Mouse (Mus musculus): Measurements from ENCODE around the gene Fut1. TPM values are rescaled to one million over a fixed set of nuclear protein-coding genes. Genes with fewer than 3 reads are reported as not detected.

The Fut1 gene
- polyA plus RNA-seq, 2 experiments from 2014 or later: not detected

GRCm38 (mm10) chr7:45598960-45599879 lies 17.9 kb upstream of the Fut1 start:
- no peak for ATAC-seq

GRCm38 (mm10) chr7:45605704-45606289 lies 11.3 kb upstream of the Fut1 start:
- no peak for ATAC-seq

- ATAC-seq: no peak
Observed at GRCm38 (mm10) chr7:45609511-45609910, 7.6 kb upstream of the Fut1 start.

GRCm38 (mm10) chr7:45616277-45616676 lies 812 bp upstream of the Fut1 start:
- no peak for ATAC-seq

- no peak for ATAC-seq
Observed at GRCm38 (mm10) chr7:45618316-45618715, 1.2 kb downstream of the Fut1 start.

- no peak for ATAC-seq
Observed at GRCm38 (mm10) chr7:45619592-45619991, 2.5 kb downstream of the Fut1 start.

- ATAC-seq: no peak
Observed at GRCm38 (mm10) chr7:45621443-45621842, 4.4 kb downstream of the Fut1 start, which contains the start of gene Izumo1. Gene Izumo1 (plus strand): TSS chr7:45621811.

- ATAC-seq: no peak
Observed at GRCm38 (mm10) chr7:45623507-45623906, 6.4 kb downstream of the Fut1 start.

- ATAC-seq: no peak
Observed at GRCm38 (mm10) chr7:45624718-45625117, 7.6 kb downstream of the Fut1 start.

GRCm38 (mm10) chr7:45625481-45625880 lies 8.4 kb downstream of the Fut1 start:
- ATAC-seq: no peak

GRCm38 (mm10) chr7:45626571-45627076 lies 9.5 kb downstream of the Fut1 start:
- ATAC-seq: no peak

- ATAC-seq: no peak
Observed at GRCm38 (mm10) chr7:45627261-45627660, 10.2 kb downstream of the Fut1 start, which contains the start of gene Rasip1. Gene Rasip1 (plus strand): TSS chr7:45627488.

- peak; percentile 94 for ATAC-seq
Observed at GRCm38 (mm10) chr7:45628364-45629294, 11.5 kb downstream of the Fut1 start.

- no peak for ATAC-seq
Observed at GRCm38 (mm10) chr7:45630064-45630907, 13.2 kb downstream of the Fut1 start.

- ATAC-seq: no peak
Observed at GRCm38 (mm10) chr7:45632499-45632898, 15.4 kb downstream of the Fut1 start.

GRCm38 (mm10) chr7:45634946-45635681 lies 18.0 kb downstream of the Fut1 start:
- ATAC-seq: peak; percentile 73

- ATAC-seq: no peak
Observed at GRCm38 (mm10) chr7:45635711-45636688, 18.9 kb downstream of the Fut1 start.

- no peak for ATAC-seq
Observed at GRCm38 (mm10) chr7:45637710-45638109, 20.6 kb downstream of the Fut1 start.

GRCm38 (mm10) chr7:45638623-45639401 lies 21.7 kb downstream of the Fut1 start:
- no peak for ATAC-seq

Measured in CD4-positive, CD25-positive, alpha-beta regulatory T cell, adult 4 months (primary cell).